Mouse (Mus musculus) MEL (cell line): ENCODE data around the gene Sema5a. TPM values are rescaled to one million over a fixed set of nuclear protein-coding genes. Genes with fewer than 3 reads are reported as not detected.

ENCODE experiments used
- DNase-seq: peaks from one replicate; pipeline ENCODE4 v3.0.0; 2011; ENCODE audit warnings: low read depth, low spot score
- H3K27ac ChIP-seq: 2 replicates; pipeline ENCODE4 v1.5.1; 2012; ENCODE audit warnings: low read depth, mild to moderate bottlenecking, control low read depth, low read length, moderate library complexity; ENCODE audit not compliant: control insufficient read depth
- H3K27me3 ChIP-seq, 2 experiments: fragments of 150-350 bp in 1 of 2; sonication (generic) in 1 of 2; 2 replicates each; pipeline ENCODE4 v1.6.1; 2012; ENCODE audit warnings: low read length in 2 of 2, mild to moderate bottlenecking in 2 of 2, improper control_type of control experiment in 1 of 2, moderate library complexity in 1 of 2; ENCODE audit not compliant: insufficient read depth in 2 of 2, control insufficient read depth in 1 of 2
- H3K36me3 ChIP-seq, 2 experiments: 2 replicates each; pipeline ENCODE4 v1.6.1; 2012 to 2014; ENCODE audit warnings: low read length in 2 of 2, improper control_type of control experiment in 1 of 2, inconsistent platforms in 1 of 2, mild to moderate bottlenecking in 1 of 2; ENCODE audit not compliant: insufficient read depth in 2 of 2, control insufficient read depth in 1 of 2
- H3K4me1 ChIP-seq, 2 experiments: fragments of 150-350 bp in 1 of 2; sonication (generic) in 1 of 2; 2 replicates each; pipeline ENCODE4 v1.6.1; 2012; ENCODE audit warnings: low read length in 2 of 2, improper control_type of control experiment in 1 of 2, mild to moderate bottlenecking in 1 of 2; ENCODE audit not compliant: insufficient read depth in 2 of 2, control insufficient read depth in 1 of 2
- H3K4me3 ChIP-seq, 2 experiments: fragments of 150-350 bp in 1 of 2; sonication (generic) in 1 of 2; 2 replicates each; pipeline ENCODE4 v1.5.1; 2012; ENCODE audit warnings: low read depth in 2 of 2, low read length in 2 of 2, mild to moderate bottlenecking in 2 of 2, moderate library complexity in 2 of 2, control low read depth in 1 of 2, improper control_type of control experiment in 1 of 2; ENCODE audit not compliant: control insufficient read depth in 1 of 2, insufficient read depth in 1 of 2
- H3K79me2 ChIP-seq: 2 replicates; pipeline ENCODE4 v1.6.1; 2012; ENCODE audit warnings: mild to moderate bottlenecking, low read length, moderate library complexity; ENCODE audit not compliant: control insufficient read depth, poor library complexity, insufficient read depth
- H3K9ac ChIP-seq: 2 replicates; pipeline ENCODE4 v1.6.1; 2012; ENCODE audit warnings: low read depth, mild to moderate bottlenecking, control low read depth, low read length, moderate library complexity; ENCODE audit not compliant: control insufficient read depth, poor library complexity, severe bottlenecking
- H3K9me3 ChIP-seq: fragments of 150-350 bp; sonication (generic); replicated peaks from 2 replicates; pipeline ENCODE4 v1.6.1; 2012; ENCODE audit warnings: mild to moderate bottlenecking, low read length, improper control_type of control experiment, moderate library complexity; ENCODE audit not compliant: insufficient read depth
- BHLHE40 ChIP-seq: IDR thresholded peaks from 2 replicates; pipeline ENCODE4 v1.6.1; 2012; ENCODE audit warnings: low read depth, mild to moderate bottlenecking, inconsistent platforms, low read length, improper control_type of control experiment, borderline replicate concordance
- CHD2 ChIP-seq: IDR thresholded peaks from 2 replicates; pipeline ENCODE4 v1.6.1; 2011; ENCODE audit warnings: low read length, improper control_type of control experiment
- ELF1 ChIP-seq: IDR thresholded peaks from 2 replicates; pipeline ENCODE4 v1.6.1; 2014; ENCODE audit warnings: low read depth, mild to moderate bottlenecking, inconsistent platforms, low read length, improper control_type of control experiment, moderate library complexity
- GABPA ChIP-seq: IDR thresholded peaks from 2 replicates; pipeline ENCODE4 v1.6.1; 2012; ENCODE audit warnings: low read depth, mild to moderate bottlenecking, inconsistent platforms, low read length, improper control_type of control experiment, moderate library complexity
- GATA1 ChIP-seq: IDR thresholded peaks from 2 replicates; pipeline ENCODE4 v1.6.1; 2011; ENCODE audit warnings: low read depth, low read length, improper control_type of control experiment
- HCFC1 ChIP-seq: IDR thresholded peaks from 2 replicates; pipeline ENCODE4 v1.6.1; 2012; ENCODE audit warnings: low read depth, mild to moderate bottlenecking, inconsistent platforms, low read length, improper control_type of control experiment, moderate library complexity
- KAT2A ChIP-seq: conservative IDR thresholded peaks from 2 replicates; pipeline ENCODE4 v1.6.1; 2012; ENCODE audit warnings: low read depth, low read length, improper control_type of control experiment, inconsistent platforms
- MAFK ChIP-seq: IDR thresholded peaks from 2 replicates; pipeline ENCODE4 v1.6.1; 2011; ENCODE audit warnings: low read depth, mild to moderate bottlenecking, low read length, improper control_type of control experiment, borderline replicate concordance
- MAZ ChIP-seq: IDR thresholded peaks from 2 replicates; pipeline ENCODE4 v1.6.1; 2012; ENCODE audit warnings: low read depth, mild to moderate bottlenecking, inconsistent platforms, low read length, improper control_type of control experiment
- MEF2A ChIP-seq: IDR thresholded peaks from 2 replicates; pipeline ENCODE4 v1.6.1; 2014; ENCODE audit warnings: low read depth, mild to moderate bottlenecking, inconsistent platforms, low read length, improper control_type of control experiment; ENCODE audit not compliant: poor library complexity, insufficient replicate concordance, severe bottlenecking; ENCODE audit errors: extremely low read depth
- MYB ChIP-seq: IDR thresholded peaks from 2 replicates; pipeline ENCODE4 v1.6.1; 2011; ENCODE audit warnings: mild to moderate bottlenecking, low read depth, low read length, improper control_type of control experiment
- NELFE ChIP-seq: IDR thresholded peaks from 2 replicates; pipeline ENCODE4 v1.6.1; 2011; ENCODE audit warnings: low read depth, low read length, improper control_type of control experiment
- NRF1 ChIP-seq: IDR thresholded peaks from 2 replicates; pipeline ENCODE4 v1.6.1; 2014; ENCODE audit warnings: low read depth, mild to moderate bottlenecking, inconsistent platforms, low read length, improper control_type of control experiment, moderate library complexity; ENCODE audit not compliant: poor library complexity, insufficient read depth, severe bottlenecking
- POLR2A ChIP-seq, 2 experiments: IDR thresholded peaks; 2 replicates each; pipeline ENCODE4 v1.6.1; 2011 to 2012; ENCODE audit warnings: low read length in 2 of 2, mild to moderate bottlenecking in 2 of 2, control low read depth in 1 of 2, improper control_type of control experiment in 1 of 2, low read depth in 1 of 2, moderate library complexity in 1 of 2; ENCODE audit not compliant: control insufficient read depth in 1 of 2, insufficient read depth in 1 of 2, poor library complexity in 1 of 2
- RAD21 ChIP-seq: IDR thresholded peaks from 2 replicates; pipeline ENCODE4 v1.6.1; 2011; ENCODE audit warnings: mild to moderate bottlenecking, low read depth, low read length, improper control_type of control experiment
- RCOR1 ChIP-seq: IDR thresholded peaks from 2 replicates; pipeline ENCODE4 v1.6.1; 2012; ENCODE audit warnings: low read depth, mild to moderate bottlenecking, inconsistent platforms, low read length, improper control_type of control experiment
- SIN3A ChIP-seq: IDR thresholded peaks from 2 replicates; pipeline ENCODE4 v1.6.1; 2012; ENCODE audit warnings: low read length, improper control_type of control experiment, inconsistent platforms
- SMC3 ChIP-seq: IDR thresholded peaks from 2 replicates; pipeline ENCODE4 v1.6.1; 2011; ENCODE audit warnings: low read depth, low read length, improper control_type of control experiment
- TAL1 ChIP-seq: IDR thresholded peaks from 2 replicates; pipeline ENCODE4 v1.6.1; 2012; ENCODE audit warnings: mild to moderate bottlenecking, inconsistent platforms, low read length, moderate library complexity, mixed read lengths
- USF1 ChIP-seq: IDR thresholded peaks from 2 replicates; pipeline ENCODE4 v1.6.1; 2014; ENCODE audit warnings: low read depth, mild to moderate bottlenecking, inconsistent platforms, low read length, improper control_type of control experiment, moderate library complexity
- USF2 ChIP-seq, 2 experiments: IDR thresholded peaks; 2 replicates each; pipeline ENCODE4 v1.6.1; 2011 to 2012; ENCODE audit warnings: improper control_type of control experiment in 2 of 2, low read length in 2 of 2, borderline replicate concordance in 1 of 2, inconsistent platforms in 1 of 2, low read depth in 1 of 2, mild to moderate bottlenecking in 1 of 2; ENCODE audit not compliant: insufficient read depth in 1 of 2
- ZC3H11A ChIP-seq: IDR thresholded peaks from 2 replicates; pipeline ENCODE4 v1.6.1; 2012; ENCODE audit warnings: low read depth, mild to moderate bottlenecking, inconsistent platforms, low read length, improper control_type of control experiment
- ZMIZ1 ChIP-seq: IDR thresholded peaks from 2 replicates; pipeline ENCODE4 v1.6.1; 2012; ENCODE audit warnings: low read depth, mild to moderate bottlenecking, inconsistent platforms, low read length, improper control_type of control experiment, moderate library complexity
- ZNF384 ChIP-seq: IDR thresholded peaks from 2 replicates; pipeline ENCODE4 v1.6.1; 2012; ENCODE audit warnings: low read depth, mild to moderate bottlenecking, inconsistent platforms, low read length, improper control_type of control experiment
- polyA plus RNA-seq, 2 experiments: library from polyadenylated mRNA; stranded (reverse) in 1 of 2; unstranded in 1 of 2; fragments of >175 nt in 1 of 2; fragments of >200 nt in 1 of 2; gene quantifications; 2 replicates each; pipeline versions ENCODE4 v1.2.1 to v1.2.4; 2012; ENCODE audit warnings: low replicate concordance in 2 of 2, low read depth in 1 of 2; ENCODE audit not compliant: insufficient read length in 2 of 2, insufficient read depth in 1 of 2, missing spikeins in 1 of 2
- total RNA-seq: library from RNA; depleted of rRNA; stranded (reverse); fragments of 300-350 nt; gene quantifications from 2 replicates; pipeline ENCODE4 v1.2.3, GENCODE M21; 2012

Sema5a gene
- total and polyA plus RNA-seq, 3 experiments = not detected

- Histone ChIP-seq H3K27me3 (no peaks in the 10 kb centered on the region), H3K9me3 (no peaks in the 10 kb centered on the region), H3K9ac (no peak overlapping the region), H3K36me3 (no peaks in the 10 kb centered on the region), H3K27ac (no peak overlapping the region), H3K4me3 (no peak overlapping the region), H3K79me2 (no peaks in the 10 kb centered on the region), H3K4me1 (no peaks in the 10 kb centered on the region)
- DNase-seq = no peak
- TF ChIP-seq GABPA = no peak
- TF ChIP-seq RAD21 = no peak
- TF ChIP-seq BHLHE40 = no peak
- TF ChIP-seq MAFK = no peak
- no peak for TF ChIP-seq GATA1
- TF ChIP-seq POLR2A (IDR thresholded peaks at IDR 0.05; ENCODE audit: control insufficient read depth in 1 of 2, insufficient read depth in 1 of 2, low read depth in 1 of 2, low read length in 2 of 2, poor library complexity in 1 of 2) = no peak
- no peak for TF ChIP-seq HCFC1
- no peak for TF ChIP-seq ZMIZ1
- no peak for TF ChIP-seq USF2 (IDR thresholded peaks at IDR 0.05; ENCODE audit: borderline replicate concordance in 1 of 2, insufficient read depth in 1 of 2, low read depth in 1 of 2, low read length in 2 of 2)
- no peak for TF ChIP-seq USF1
Observed at GRCm38 (mm10) chr15:32633713-32634112, 389.1 kb downstream of the Sema5a start.

- Histone ChIP-seq H3K79me2 (no peaks in the 10 kb centered on the region), H3K4me1 (no peaks in the 10 kb centered on the region), H3K4me3 (no peak overlapping the region), H3K36me3 (no peaks in the 10 kb centered on the region), H3K27me3 (no peaks in the 10 kb centered on the region), H3K27ac (no peak overlapping the region), H3K9ac (no peak overlapping the region), H3K9me3 (no peaks in the 10 kb centered on the region; the same call in 1 of the 2 replicates)
- TF ChIP-seq RAD21 (no peak), BHLHE40 (no peak), KAT2A (no peak), ZC3H11A (no peak), RCOR1 (no peak), SIN3A (no peak), USF1 (no peak), NELFE (no peak), CHD2 (no peak), MEF2A (no peak), MAZ (no peak), TAL1 (no peak), NRF1 (no peak), HCFC1 (no peak), ELF1 (no peak), MYB (no peak), SMC3 (no peak), ZNF384 (no peak), GATA1 (no peak)
- no peak for DNase-seq
Observed at GRCm38 (mm10) chr15:32637879-32638278, 393.3 kb downstream of the Sema5a start.
